Mouse (Mus musculus) embryo, embryonic 10.5 days (tissue): ENCODE data around the gene Myo1d.
"Not testable (repeated sequence)": the region's sequence is repeated elsewhere in the genome, so short reads cannot be mapped to it uniquely, and the experiment has no call there.

Source experiments
- DNase-seq: peaks from one replicate; pipeline ENCODE4 v3.0.0-alpha.2; 2015; ENCODE audit warnings: low spot score

Gene Myo1d

GRCm38 (mm10) chr11:80479906-80480866, 299.6 kb downstream of the Myo1d start:
- no peak for DNase-seq

GRCm38 (mm10) chr11:80479425-80479824, 300.4 kb downstream of the Myo1d start:
- no peak for DNase-seq

- DNase-seq = no peak
Measured at GRCm38 (mm10) chr11:80478694-80479412, 301.0 kb downstream of the Myo1d start.

GRCm38 (mm10) chr11:80477341-80478199, 302.3 kb downstream of the Myo1d start:
- peak; percentile 44 for DNase-seq

- peak; percentile 89 for DNase-seq
Measured at GRCm38 (mm10) chr11:80476222-80477189, 303.3 kb downstream of the Myo1d start, which contains the start of gene Cdk5r1. Gene Cdk5r1, plus strand, starts transcription at chr11:80477023.

- no peak for DNase-seq
Measured at GRCm38 (mm10) chr11:80475544-80475943, 304.3 kb downstream of the Myo1d start.

GRCm38 (mm10) chr11:80474846-80475245, 305.0 kb downstream of the Myo1d start:
- no peak for DNase-seq

- no peak for DNase-seq
Measured at GRCm38 (mm10) chr11:80474175-80474691, 305.6 kb downstream of the Myo1d start.

- no peak for DNase-seq
Measured at GRCm38 (mm10) chr11:80471836-80472605, 307.8 kb downstream of the Myo1d start.

GRCm38 (mm10) chr11:80463605-80464130, 316.2 kb downstream of the Myo1d start:
- DNase-seq = not testable (repeated sequence)

GRCm38 (mm10) chr11:80453198-80453597, 326.6 kb downstream of the Myo1d start:
- no peak for DNase-seq

GRCm38 (mm10) chr11:80452242-80452641, 327.6 kb downstream of the Myo1d start:
- no peak for DNase-seq

GRCm38 (mm10) chr11:80449859-80450258, 330.0 kb downstream of the Myo1d start:
- DNase-seq = no peak

GRCm38 (mm10) chr11:80446916-80447315, 332.9 kb downstream of the Myo1d start:
- DNase-seq = no peak
